Mouse (Mus musculus) heart, embryonic 12.5 days (tissue): ENCODE data around the gene Hmgcll1. TPM values are rescaled to one million over a fixed set of nuclear protein-coding genes. Genes with fewer than 3 reads are reported as not detected.
A peak's percentile ranks its signal among the peaks of the same experiment; 100 is the strongest.

Experiments used
- ATAC-seq: fragments of 200-750 bp; cut with Nextera tagmentation; 2 replicates; pipeline ENCODE4 v1.8.0; 2017; ENCODE audit warnings: moderate TSS enrichment, moderate library complexity; ENCODE audit not compliant: insufficient number of reproducible peaks, low FRiP score
- H3K27ac ChIP-seq: fragments of 300-500 bp; sonication (generic); 2 replicates; pipeline ENCODE4 v1.5.1; 2016; ENCODE audit warnings: mild to moderate bottlenecking, moderate library complexity; ENCODE audit not compliant: poor library complexity, severe bottlenecking
- H3K27me3 ChIP-seq: fragments of 300-500 bp; sonication (generic); replicated peaks from 2 replicates; pipeline ENCODE4 v1.6.1; 2016; ENCODE audit warnings: mild to moderate bottlenecking, moderate library complexity
- H3K36me3 ChIP-seq: fragments of 300-500 bp; sonication (generic); 2 replicates; pipeline ENCODE4 v1.6.1; 2016; ENCODE audit warnings: mild to moderate bottlenecking, moderate library complexity
- H3K4me1 ChIP-seq: fragments of 300-500 bp; sonication (generic); replicated peaks from 2 replicates; pipeline ENCODE4 v1.6.1; 2016; ENCODE audit warnings: mild to moderate bottlenecking
- H3K4me2 ChIP-seq: fragments of 300-500 bp; sonication (generic); 2 replicates; pipeline ENCODE4 v1.6.1; 2016; ENCODE audit warnings: mild to moderate bottlenecking, moderate library complexity
- H3K4me3 ChIP-seq: fragments of 300-500 bp; sonication (generic); 2 replicates; pipeline ENCODE4 v1.5.1; 2016; ENCODE audit warnings: mild to moderate bottlenecking
- H3K9ac ChIP-seq: fragments of 300-500 bp; sonication (generic); 2 replicates; pipeline ENCODE4 v1.6.1; 2016; ENCODE audit warnings: mild to moderate bottlenecking, moderate library complexity
- H3K9me3 ChIP-seq: fragments of 300-500 bp; sonication (generic); replicated peaks from 2 replicates; pipeline ENCODE4 v1.6.1; 2016; ENCODE audit warnings: mild to moderate bottlenecking, moderate library complexity
- WGBS: fragments of 180-500 bp; shearing (Covaris S2); methylation state at CpG from one replicate; pipeline ENCODE4 v1.1.7; 2016; 5-methylcytosine and 5-hydroxymethylcytosine counted together
- polyA plus RNA-seq: library from polyadenylated mRNA; unstranded; fragments of >200 nt; fragmentation: Nextera tagmentation; extraction: Ambion mirVana; gene quantifications from 2 replicates; pipeline ENCODE4 v1.2.1, GENCODE M21; 2016

The Hmgcll1 gene
- polyA plus RNA-seq, 1 experiment from 2014 or later: 2.0 TPM

DNA sequence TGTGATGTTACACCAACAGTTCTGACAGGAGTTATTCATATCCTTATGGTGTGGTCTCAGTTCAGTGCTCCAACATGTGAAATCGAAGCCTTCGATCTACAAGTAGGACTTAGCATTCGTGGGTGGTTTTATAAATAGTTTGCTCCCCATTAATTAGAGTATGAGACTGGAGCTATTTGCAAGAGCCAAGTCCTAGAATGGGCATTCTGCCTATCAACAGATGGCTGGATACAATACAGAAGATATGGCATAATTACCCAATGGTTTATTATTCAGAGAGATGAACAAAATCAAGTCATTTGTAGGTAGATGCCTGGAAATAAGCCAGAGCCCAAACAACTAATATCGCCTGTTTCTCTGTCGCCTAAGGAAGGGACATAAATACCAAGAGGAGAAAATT, 1.3 kb downstream of the Hmgcll1 start:
- Histone ChIP-seq H3K4me1 (no peaks in the 10 kb centered on the region), H3K4me2 (no peak overlapping the region), H3K9me3 (no peaks in the 10 kb centered on the region), H3K27me3 (no peaks in the 10 kb centered on the region), H3K9ac (no peak overlapping the region), H3K4me3 (no peak overlapping the region), H3K36me3 (no peaks in the 10 kb centered on the region), H3K27ac (no peak overlapping the region)
- ATAC-seq: no peak
- 97% methylated on average over 5 of the region's 5 CpGs for WGBS

DNA sequence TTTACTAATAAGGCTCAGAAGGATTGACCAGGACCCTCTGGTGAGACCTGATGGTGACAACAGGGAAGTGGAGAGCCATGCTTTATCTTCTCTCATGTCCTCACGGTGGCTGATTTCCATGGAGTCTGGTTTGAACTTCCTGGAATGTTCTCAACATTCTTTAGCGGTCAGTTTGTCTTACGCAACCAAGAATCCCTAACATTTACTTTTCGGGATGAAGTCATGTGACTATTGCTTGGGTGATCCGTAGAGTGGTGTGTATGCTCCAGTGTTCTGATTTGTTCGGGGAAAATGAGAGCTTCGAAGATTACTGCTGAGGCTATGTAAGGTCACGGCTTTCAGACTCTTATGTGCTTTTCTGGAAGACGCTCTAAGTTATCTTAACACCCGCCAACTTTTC, 1.9 kb downstream of the Hmgcll1 start:
- no peak overlapping the region for H3K4me2 ChIP-seq
- no peak overlapping the region for H3K9ac ChIP-seq
- H3K9me3 ChIP-seq: no peaks in the 10 kb centered on the region
- 74% methylated on average over 10 of the region's 10 CpGs for WGBS
- H3K4me3 ChIP-seq: no peak overlapping the region
- no peak overlapping the region for H3K27ac ChIP-seq
- no peaks in the 10 kb centered on the region for H3K4me1 ChIP-seq
- no peak for ATAC-seq
- H3K36me3 ChIP-seq: no peaks in the 10 kb centered on the region
- H3K27me3 ChIP-seq: no peaks in the 10 kb centered on the region

DNA sequence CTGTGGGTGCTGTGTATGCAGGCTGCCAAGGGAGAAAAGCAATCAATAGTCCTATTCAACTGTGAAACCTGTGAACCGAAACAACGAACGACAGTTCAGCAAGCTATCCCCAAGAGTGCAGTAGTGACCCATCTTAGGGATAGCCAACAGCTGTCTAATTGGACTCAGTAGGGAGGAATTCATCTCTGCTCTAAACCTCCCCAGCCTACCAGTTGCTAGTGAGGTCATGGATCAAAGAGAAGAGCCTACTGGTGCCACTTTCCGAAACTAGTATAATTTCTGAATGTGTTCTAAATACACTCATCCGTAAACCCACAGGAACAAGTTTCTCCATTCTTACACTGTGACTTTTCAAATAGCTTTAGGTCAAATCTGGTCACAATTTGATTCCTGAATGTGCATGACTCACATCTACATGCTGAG, 8.9 kb downstream of the Hmgcll1 start:
- WGBS: 77% methylated on average over 5 of the region's 5 CpGs
- no peak overlapping the region for H3K9ac ChIP-seq
- no peaks in the 10 kb centered on the region for H3K9me3 ChIP-seq
- no peaks in the 10 kb centered on the region for H3K27me3 ChIP-seq
- H3K4me2 ChIP-seq: no peak overlapping the region
- peaks cover 4% of the 10 kb centered on the region for H3K4me1 ChIP-seq
- no peaks in the 10 kb centered on the region for H3K36me3 ChIP-seq
- H3K4me3 ChIP-seq: no peak overlapping the region
- peak overlapping the region; percentile 67; the same call in 1 of the 2 replicates for H3K27ac ChIP-seq
- no peak for ATAC-seq

DNA sequence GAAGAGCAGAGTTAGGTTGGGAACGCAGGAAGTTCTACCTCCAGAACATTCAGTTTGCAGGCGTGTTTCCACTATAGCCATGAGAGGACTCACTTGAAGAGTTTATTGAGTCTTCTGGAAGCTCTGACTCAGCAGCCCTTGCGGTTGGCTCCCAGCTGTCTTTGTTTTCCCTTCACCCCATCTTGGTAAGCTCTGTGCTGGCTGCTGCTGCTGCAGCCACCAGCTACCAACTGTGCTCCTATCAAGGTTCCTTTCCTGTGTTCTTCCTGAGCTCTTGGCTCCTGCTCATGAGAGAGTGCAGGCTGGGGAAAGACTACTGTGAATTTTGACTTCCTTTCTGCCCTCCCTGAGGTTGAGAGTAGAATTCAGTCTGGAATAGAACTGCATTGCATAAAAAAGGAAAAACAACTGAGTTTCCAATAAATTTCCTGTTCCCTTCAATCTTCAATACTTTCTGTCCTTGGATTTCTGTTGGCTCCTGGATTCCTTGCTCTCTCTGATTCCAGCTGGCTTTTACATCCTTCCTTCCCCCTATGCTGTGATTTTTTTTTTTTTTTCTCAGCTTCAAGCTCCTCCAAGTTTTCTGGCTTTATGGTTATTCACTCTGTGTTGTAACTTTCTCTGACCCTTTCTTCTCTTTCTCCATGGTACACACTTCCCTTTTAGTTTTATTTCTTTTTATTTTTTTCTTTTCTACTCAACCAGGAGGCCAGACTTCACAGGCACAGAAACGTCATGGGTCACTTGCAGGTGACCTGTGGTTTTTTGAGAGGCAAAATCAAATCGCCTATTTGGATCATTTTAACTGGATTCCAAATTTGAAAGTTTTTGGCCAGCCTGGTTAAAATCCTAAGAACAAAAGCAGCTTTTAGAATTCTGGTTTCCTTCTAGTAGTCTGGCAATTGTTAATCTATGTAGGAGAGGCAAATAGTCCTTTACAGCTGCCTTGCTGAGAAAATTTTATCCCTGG, 9.9 kb downstream of the Hmgcll1 start:
- H3K9ac ChIP-seq: no peak overlapping the region
- peak; percentile 77; the same call in 1 of the 2 replicates for ATAC-seq
- 42% methylated on average over 5 of the region's 5 CpGs for WGBS

DNA sequence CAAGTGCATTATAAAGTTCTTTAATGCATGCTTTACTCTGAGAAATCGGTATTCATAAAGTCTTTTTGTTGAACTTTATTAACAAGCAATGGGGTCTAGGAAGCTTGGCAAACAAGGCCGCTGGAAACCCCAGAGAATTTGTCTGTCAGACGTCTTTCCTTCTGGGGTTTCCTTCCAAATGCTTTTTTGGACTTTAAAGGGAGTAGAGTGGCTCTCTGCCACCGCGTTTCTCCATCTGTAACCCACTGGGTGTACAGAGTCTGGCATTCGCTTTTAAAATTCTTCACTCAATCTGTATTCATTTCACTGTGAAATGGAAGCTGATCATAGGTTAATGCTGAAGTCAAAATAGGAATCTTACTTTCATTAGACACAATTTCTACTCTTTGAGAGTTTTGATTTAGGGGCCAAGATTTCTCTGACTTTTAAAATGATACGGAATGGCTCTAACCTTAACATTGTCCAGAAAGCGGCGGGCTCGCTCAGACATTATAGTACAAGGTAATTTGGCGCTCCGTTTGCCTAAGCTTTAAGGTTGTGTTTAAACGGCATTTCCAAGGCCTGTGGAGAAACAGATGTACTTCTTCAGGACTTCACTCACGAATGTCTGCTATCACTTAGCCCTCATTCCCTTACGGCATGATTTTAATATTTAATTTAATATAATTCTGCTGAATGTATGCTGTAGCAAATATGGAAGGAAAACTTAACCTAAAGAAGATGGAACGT, 15.0 kb downstream of the Hmgcll1 start:
- Histone ChIP-seq H3K4me3 (no peak overlapping the region), H3K27me3 (no peaks in the 10 kb centered on the region), H3K4me2 (no peak overlapping the region), H3K4me1 (no peaks in the 10 kb centered on the region), H3K9ac (no peak overlapping the region), H3K36me3 (no peaks in the 10 kb centered on the region), H3K27ac (no peak overlapping the region), H3K9me3 (no peaks in the 10 kb centered on the region)
- ATAC-seq: no peak
- WGBS: 85% methylated on average over 16 of the region's 16 CpGs

More for the DNA sequence above, 9.9 kb downstream of the Hmgcll1 start:
- H3K4me3 ChIP-seq: no peak overlapping the region
- peak overlapping the region; percentile 67 for H3K27ac ChIP-seq
- peaks cover 4% of the 10 kb centered on the region for H3K4me1 ChIP-seq
- H3K9me3 ChIP-seq: no peaks in the 10 kb centered on the region
- no peaks in the 10 kb centered on the region for H3K27me3 ChIP-seq
- no peak overlapping the region for H3K4me2 ChIP-seq
- no peaks in the 10 kb centered on the region for H3K36me3 ChIP-seq

DNA sequence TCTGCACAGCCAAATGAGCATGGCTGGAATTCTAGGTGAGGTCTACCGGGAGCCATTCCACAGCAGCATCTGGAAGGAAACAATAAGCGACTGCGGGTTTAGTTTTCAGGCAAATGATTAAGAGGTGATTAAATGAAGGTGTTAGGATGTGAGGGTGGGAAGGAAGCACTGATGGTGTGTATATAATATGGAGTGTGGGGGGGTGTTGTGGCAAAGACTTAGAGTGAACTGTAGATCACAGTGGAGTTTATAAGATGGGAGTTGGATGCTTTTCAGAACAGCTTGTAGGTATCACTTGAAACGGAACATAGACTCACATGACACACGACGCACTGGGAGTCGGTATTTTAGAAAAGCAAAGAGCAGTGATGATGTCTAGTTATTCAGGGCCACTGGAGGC, 20.4 kb downstream of the Hmgcll1 start:
- WGBS: 85% methylated on average over 7 of the region's 7 CpGs
- no peak for ATAC-seq
- H3K4me3 ChIP-seq: no peak overlapping the region
- no peaks in the 10 kb centered on the region for H3K36me3 ChIP-seq
- no peaks in the 10 kb centered on the region for H3K4me1 ChIP-seq
- no peaks in the 10 kb centered on the region for H3K9me3 ChIP-seq
- H3K9ac ChIP-seq: no peak overlapping the region
- H3K27ac ChIP-seq: no peak overlapping the region
- no peak overlapping the region for H3K4me2 ChIP-seq
- H3K27me3 ChIP-seq: no peaks in the 10 kb centered on the region

DNA sequence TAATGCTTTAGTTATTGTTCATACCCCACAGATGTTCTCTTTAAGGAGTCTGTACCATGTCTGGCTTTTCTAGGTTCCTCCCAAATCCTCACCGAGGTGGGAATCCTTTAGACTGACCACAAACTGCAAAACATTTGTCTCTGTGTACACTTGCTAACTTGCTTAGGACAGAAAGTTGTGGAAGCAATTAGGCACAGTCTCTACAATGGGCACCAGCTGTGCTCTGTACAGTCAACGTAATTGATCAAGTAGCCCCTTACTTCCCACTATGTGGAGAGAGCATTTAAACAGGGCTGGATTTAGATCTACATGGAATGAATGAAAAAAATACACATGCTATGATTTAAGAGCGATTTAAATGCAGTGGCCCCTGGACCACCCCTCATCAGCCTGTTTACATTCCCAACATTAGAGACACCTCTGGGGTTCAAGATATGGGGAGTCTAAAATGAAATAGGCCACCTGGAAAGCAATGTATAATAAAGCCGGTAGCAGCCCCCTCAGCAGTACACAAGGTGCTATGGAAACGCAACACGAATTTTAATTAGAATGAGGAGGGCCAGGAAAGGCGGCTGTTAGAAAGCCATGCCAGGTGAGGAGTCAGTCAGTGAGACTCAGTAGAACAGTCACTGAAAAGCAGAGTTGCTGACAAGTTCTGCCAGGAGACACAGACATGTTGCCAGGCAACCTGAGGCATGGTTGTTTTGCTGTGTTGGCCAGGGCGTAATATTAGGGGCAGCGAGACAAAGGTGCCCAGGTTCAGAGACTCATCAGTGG, 23.9 kb downstream of the Hmgcll1 start:
- Histone ChIP-seq H3K4me3 (no peak overlapping the region), H3K9ac (no peak overlapping the region), H3K27me3 (no peaks in the 10 kb centered on the region), H3K27ac (no peak overlapping the region), H3K4me1 (no peaks in the 10 kb centered on the region), H3K36me3 (no peaks in the 10 kb centered on the region), H3K9me3 (no peaks in the 10 kb centered on the region), H3K4me2 (no peak overlapping the region)
- no peak for ATAC-seq
- WGBS: 75% methylated on average over 9 of the region's 9 CpGs

DNA sequence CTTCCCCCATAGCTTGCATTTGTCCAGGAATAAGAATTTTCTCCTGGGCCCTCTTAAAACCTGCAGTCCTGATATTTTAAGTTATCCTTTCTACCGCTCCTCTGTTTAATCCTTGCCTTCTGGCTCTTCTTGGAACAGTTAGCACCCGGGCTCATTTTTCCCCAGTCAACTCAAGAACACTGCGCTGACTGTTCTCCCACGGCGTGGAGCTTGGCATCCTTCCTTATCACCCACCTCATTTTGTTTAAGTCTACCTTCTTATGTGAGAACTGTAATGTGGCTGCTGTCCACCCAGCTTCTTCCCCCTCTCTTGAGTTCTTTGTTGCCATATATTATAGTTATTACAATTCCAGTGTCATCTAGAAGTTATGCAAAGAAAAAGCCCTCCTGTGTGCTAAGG, 25.1 kb downstream of the Hmgcll1 start:
- no peak for ATAC-seq
- Histone ChIP-seq H3K9ac (no peak overlapping the region), H3K4me1 (no peaks in the 10 kb centered on the region), H3K9me3 (no peaks in the 10 kb centered on the region), H3K27me3 (no peaks in the 10 kb centered on the region), H3K27ac (no peak overlapping the region), H3K36me3 (no peaks in the 10 kb centered on the region), H3K4me3 (no peak overlapping the region), H3K4me2 (no peak overlapping the region)
- 75% methylated on average over 5 of the region's 5 CpGs for WGBS

DNA sequence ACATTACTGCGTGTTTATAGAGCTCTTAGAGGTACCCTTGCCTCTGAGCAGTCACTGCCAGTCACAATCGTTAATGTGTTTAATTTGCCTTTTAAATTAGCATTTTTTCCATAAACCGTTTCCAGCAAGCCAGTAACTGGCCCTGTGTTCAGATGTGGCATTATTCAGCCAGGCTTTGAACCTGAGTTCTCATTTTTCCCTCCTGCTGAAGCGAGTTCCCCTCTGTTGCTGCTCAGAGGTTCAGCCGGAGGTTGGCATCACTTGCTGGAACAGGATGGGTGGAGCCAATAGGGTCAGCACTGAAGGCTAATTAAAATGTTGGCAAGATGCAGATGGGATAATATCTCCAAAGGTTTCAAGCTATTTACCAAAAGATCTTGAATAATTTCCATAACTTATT, 28.7 kb downstream of the Hmgcll1 start:
- H3K9ac ChIP-seq: no peak overlapping the region
- no peak for ATAC-seq
- no peaks in the 10 kb centered on the region for H3K36me3 ChIP-seq
- H3K4me1 ChIP-seq: no peaks in the 10 kb centered on the region
- no peak overlapping the region for H3K4me2 ChIP-seq
- H3K4me3 ChIP-seq: no peak overlapping the region
- H3K9me3 ChIP-seq: no peaks in the 10 kb centered on the region
- H3K27ac ChIP-seq: no peak overlapping the region
- no peaks in the 10 kb centered on the region for H3K27me3 ChIP-seq
- 72% methylated on average over 5 of the region's 5 CpGs for WGBS

DNA sequence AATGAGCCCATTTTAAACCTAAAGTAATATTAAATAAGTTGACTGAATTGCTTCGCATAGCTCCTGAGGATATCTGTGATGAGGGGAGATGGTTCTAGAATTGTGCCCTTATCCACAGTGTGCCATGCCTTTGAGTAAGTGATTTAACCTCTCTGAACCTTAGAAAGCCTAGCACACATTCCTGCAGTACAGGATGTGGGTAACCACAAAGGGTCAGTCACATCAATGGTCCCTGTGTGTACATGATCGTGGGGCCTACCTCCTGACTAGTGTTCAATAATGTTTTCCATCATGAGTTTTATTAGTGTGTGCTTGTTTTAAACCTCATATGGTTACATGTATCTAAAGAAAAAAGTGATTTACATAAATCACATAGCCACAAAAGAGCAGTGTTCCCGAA, 46.3 kb downstream of the Hmgcll1 start:
- no peak overlapping the region for H3K4me3 ChIP-seq
- no peaks in the 10 kb centered on the region for H3K9me3 ChIP-seq
- H3K27me3 ChIP-seq: no peaks in the 10 kb centered on the region
- no peak overlapping the region for H3K4me2 ChIP-seq
- H3K4me1 ChIP-seq: no peaks in the 10 kb centered on the region
- H3K36me3 ChIP-seq: no peaks in the 10 kb centered on the region
- no peak overlapping the region for H3K27ac ChIP-seq
- H3K9ac ChIP-seq: no peak overlapping the region
- 79% methylated on average over 3 of the region's 3 CpGs for WGBS
- ATAC-seq: no peak

DNA sequence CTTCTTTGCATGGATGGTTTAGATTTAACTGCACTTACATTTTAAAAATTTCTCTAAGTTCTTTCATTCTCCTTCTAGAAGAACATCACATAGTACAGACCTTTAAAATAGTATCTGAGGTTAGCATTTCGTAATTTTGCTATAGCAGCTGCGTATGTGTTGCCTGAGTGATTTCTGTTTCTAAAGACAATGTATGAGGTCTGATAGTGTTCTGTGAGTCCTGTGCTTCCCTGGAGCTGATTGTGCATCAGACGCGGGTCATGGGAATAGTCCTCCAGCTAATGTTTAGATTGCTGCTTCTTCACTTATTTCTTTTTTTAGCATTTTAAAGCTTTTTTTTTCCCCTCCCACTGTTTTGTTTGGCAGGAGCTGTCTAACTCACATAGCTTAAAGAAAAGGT, 46.8 kb downstream of the Hmgcll1 start:
- Histone ChIP-seq H3K4me1 (no peaks in the 10 kb centered on the region), H3K4me3 (no peak overlapping the region), H3K27me3 (no peaks in the 10 kb centered on the region), H3K36me3 (no peaks in the 10 kb centered on the region), H3K9me3 (no peaks in the 10 kb centered on the region), H3K4me2 (no peak overlapping the region), H3K9ac (no peak overlapping the region), H3K27ac (no peak overlapping the region)
- ATAC-seq: no peak
- 66% methylated on average over 4 of the region's 4 CpGs for WGBS
